Mouse (Mus musculus) layer of hippocampus, adult 2 months (tissue): ENCODE data around the gene Lrrc4c. TPM values are rescaled to one million over a fixed set of nuclear protein-coding genes. Genes with fewer than 3 reads are reported as not detected.
A peak's percentile ranks its signal among the peaks of the same experiment; 100 is the strongest.

ENCODE experiments used
- DNase-seq, 2 experiments: peaks; one replicate each; pipeline ENCODE4 v3.0.0; 2022; ENCODE audit warnings: low spot score in 2 of 2
- H3K27ac ChIP-seq: fragments of 200-600 bp; 2 replicates; pipeline ENCODE4 v1.8.1; 2022
- H3K4me3 ChIP-seq: fragments of 200-600 bp; 2 replicates; pipeline ENCODE4 v1.8.1; 2022; ENCODE audit warnings: mild to moderate bottlenecking
- CTCF ChIP-seq: fragments of 200-600 bp; conservative IDR thresholded peaks from 2 replicates; pipeline ENCODE4 v1.8.1; 2022; ENCODE audit warnings: antibody characterized with exemption, mild to moderate bottlenecking, moderate library complexity
- total RNA-seq, 2 experiments: library from RNA; stranded (reverse); gene quantifications; 2 replicates each; pipeline ENCODE4 v1.2.3; 2021

Gene Lrrc4c
- total RNA-seq, 2 experiments from 2014 or later: 66.9 to 68.3 TPM

DNA sequence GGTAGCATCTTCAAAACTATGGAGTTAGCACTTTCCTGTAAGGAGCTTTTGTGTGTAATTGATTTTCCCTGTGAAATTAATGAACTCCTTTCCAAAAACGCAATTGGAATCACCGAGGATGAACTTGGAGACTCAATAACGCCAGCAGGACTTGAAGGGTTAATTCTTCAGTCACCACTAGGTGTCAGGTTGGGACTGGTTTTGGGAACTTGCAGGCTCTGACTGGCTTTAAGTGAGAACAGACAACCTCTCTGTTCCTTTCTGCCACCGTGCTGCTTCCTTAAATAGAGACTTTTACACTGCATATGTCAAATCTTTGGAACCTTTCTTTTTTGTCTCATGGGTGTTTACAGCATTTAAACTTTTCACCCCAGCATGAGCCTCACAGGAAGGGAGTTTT lies 267.7 kb downstream of the Lrrc4c start:
- DNase-seq: peak; percentile 78 to 81
- TF ChIP-seq CTCF: peak; percentile 93
- H3K4me3 ChIP-seq: peak overlapping the region; percentile 39
- peak overlapping the region; percentile 51; the same call in 1 of the 2 replicates for H3K27ac ChIP-seq

DNA sequence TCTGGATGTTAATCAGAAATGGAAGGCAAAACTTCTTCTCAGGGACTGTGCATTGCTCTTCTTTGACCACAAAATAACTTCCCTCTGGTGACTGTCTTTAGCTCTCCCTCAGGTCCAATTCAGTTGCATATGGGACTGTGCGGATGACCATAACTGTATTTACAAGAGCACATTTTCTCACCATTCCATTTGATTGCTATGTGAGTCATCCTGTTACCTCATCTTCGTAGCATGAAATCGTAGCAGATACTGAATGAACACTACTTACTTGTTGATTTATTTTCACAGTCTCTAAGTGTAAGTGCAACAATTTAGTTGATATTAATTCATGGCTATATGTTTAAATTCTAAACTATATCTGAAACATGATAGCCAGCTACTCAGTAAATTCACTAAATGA lies 286.8 kb downstream of the Lrrc4c start:
- no peak for DNase-seq

GRCm38 (mm10) chr2:96614121-96614520 lies 296.2 kb downstream of the Lrrc4c start:
- Histone ChIP-seq H3K27ac (no peak overlapping the region), H3K4me3 (no peak overlapping the region)
- TF ChIP-seq CTCF: no peak
- no peak for DNase-seq

More for the DNA sequence above, 286.8 kb downstream of the Lrrc4c start:
- no peak for TF ChIP-seq CTCF
- no peak overlapping the region for H3K4me3 ChIP-seq
- H3K27ac ChIP-seq: no peak overlapping the region

DNA sequence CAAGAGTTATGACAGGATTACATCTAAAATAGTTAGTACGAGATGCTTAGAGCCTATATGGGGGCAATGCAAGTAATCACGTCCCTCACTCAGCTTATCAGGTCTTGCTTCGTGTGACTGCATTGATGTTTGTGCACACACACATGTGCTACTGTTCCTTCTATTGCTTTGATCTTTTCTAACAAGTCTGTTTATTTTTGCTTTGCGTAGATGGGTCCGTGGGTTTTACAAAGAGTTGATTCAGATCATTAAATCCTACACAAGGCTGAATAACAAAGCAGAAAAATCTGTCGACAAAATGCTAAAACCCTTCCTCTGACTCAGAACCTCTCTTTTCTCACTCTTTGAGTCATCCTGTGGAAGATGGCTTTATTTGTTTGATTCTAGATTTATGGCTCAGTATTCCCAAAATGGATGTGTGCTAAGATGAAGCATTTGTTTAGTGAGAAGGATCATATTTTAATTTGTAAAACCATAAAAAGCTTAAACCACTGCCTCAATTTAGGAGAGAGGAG lies 300.8 kb downstream of the Lrrc4c start:
- peak in 1 of 2 experiments; percentile 65 for DNase-seq
- H3K27ac ChIP-seq: peak overlapping the region; percentile 64
- TF ChIP-seq CTCF: no peak
- no peak overlapping the region for H3K4me3 ChIP-seq

GRCm38 (mm10) chr2:96667113-96667512 lies 349.1 kb downstream of the Lrrc4c start:
- DNase-seq: no peak
- TF ChIP-seq CTCF: no peak
- Histone ChIP-seq H3K27ac (no peak overlapping the region), H3K4me3 (no peak overlapping the region)

- H3K27ac ChIP-seq: no peak overlapping the region
- TF ChIP-seq CTCF: no peak
- H3K4me3 ChIP-seq: no peak overlapping the region
- DNase-seq: no peak
Measured at GRCm38 (mm10) chr2:96681806-96682205, 363.8 kb downstream of the Lrrc4c start.

- DNase-seq: no peak
- Histone ChIP-seq H3K27ac (no peak overlapping the region), H3K4me3 (no peak overlapping the region)
- TF ChIP-seq CTCF: no peak
Measured at GRCm38 (mm10) chr2:96685328-96685727, 367.4 kb downstream of the Lrrc4c start.

DNA sequence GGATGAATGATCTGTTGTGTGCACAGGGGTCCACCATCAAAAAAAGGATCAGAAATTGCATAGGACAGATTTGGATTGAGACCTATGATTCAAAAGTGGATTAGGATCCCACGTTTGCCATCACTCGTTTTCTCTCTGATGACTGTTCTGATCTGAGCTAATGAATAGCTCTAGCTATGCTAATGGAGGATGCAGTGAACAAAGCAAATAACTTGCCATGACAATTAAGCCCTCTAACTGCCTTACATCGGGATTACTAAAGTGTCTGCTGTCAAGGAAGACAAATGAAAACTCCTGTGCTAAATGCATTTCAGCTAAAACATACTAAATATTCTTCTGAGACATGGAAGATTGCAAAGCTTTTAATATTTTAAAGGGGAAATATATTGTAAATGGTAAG lies 387.0 kb downstream of the Lrrc4c start:
- H3K4me3 ChIP-seq: no peak overlapping the region
- TF ChIP-seq CTCF: no peak
- H3K27ac ChIP-seq: no peak overlapping the region
- DNase-seq: no peak

DNA sequence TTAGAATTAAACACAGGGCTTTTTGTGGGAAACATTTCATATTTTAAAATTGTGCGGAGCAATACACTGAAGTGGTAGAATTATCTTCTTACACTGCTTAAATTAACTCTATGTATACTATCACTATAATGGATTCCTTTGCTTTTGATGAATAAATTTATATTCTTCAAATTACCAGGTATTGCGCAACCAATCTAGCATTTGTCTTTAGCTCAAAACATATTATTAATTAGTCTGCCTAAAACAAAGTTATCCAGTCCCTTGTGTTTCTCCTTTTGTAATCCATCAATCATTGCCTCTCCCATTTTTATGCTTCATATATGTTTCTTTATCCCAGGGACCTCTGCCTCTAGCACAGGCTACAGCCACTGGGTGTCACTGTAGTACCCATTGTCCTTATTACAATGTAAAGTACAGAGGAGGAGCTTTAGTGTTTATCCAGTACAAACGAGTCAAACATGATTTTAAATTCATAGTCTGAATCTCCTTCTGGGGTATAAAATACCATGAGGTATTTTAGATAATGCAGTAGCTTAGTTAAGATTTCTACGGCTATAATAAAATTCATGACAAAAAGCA lies 389.9 kb downstream of the Lrrc4c start:
- no peak overlapping the region for H3K27ac ChIP-seq
- DNase-seq: no peak
- H3K4me3 ChIP-seq: no peak overlapping the region
- TF ChIP-seq CTCF: peak; percentile 75

DNA sequence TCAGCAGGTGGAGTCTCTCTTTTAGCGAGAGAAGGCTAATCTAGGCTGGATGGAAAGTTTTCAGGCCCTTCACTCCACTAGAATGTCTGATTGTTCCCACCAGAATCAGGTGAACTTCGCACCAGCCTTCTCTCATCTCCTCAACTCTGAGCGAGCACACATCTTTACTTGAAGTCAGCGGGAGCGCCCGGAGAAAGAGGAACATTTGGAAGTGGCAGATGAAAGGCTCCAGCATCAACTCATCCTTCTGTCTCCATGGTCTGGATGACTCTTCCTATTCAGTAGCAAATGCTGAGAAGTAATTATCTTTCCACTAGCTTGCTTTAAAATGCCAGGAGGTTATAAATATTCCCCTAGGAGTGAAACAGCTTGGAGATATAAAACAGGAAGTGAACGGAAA lies 396.6 kb downstream of the Lrrc4c start:
- DNase-seq: peak; percentile 18 to 19

DNA sequence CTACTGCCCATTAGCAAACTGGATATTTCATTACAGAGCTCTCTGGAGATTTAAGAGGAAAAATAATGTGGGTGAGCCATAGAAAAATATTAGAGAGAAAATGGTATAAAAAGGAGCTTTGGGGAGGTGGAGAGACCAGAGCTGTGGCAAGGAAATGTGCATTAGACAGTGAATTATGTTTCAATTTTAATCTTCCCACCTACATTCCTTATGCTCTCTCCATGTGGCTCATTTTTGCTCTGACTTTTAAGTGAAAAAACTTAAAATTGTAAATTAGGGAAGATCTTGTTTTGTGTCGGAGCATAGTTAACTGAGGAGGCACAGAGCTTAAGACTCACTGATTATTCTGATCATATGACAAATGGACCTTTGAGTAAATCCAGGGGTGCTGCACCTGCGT lies 399.4 kb downstream of the Lrrc4c start:
- DNase-seq: peak in 1 of 2 experiments; percentile 75

More for the DNA sequence above, 396.6 kb downstream of the Lrrc4c start:
- H3K27ac ChIP-seq: peak overlapping the region; percentile 54
- no peak for TF ChIP-seq CTCF
- H3K4me3 ChIP-seq: no peak overlapping the region

GRCm38 (mm10) chr2:96723395-96723794 lies 405.4 kb downstream of the Lrrc4c start:
- no peak overlapping the region for H3K4me3 ChIP-seq
- TF ChIP-seq CTCF: no peak
- no peak for DNase-seq
- H3K27ac ChIP-seq: no peak overlapping the region

More for the DNA sequence above, 399.4 kb downstream of the Lrrc4c start:
- no peak for TF ChIP-seq CTCF
- H3K4me3 ChIP-seq: no peak overlapping the region
- H3K27ac ChIP-seq: peak overlapping the region; percentile 83

DNA sequence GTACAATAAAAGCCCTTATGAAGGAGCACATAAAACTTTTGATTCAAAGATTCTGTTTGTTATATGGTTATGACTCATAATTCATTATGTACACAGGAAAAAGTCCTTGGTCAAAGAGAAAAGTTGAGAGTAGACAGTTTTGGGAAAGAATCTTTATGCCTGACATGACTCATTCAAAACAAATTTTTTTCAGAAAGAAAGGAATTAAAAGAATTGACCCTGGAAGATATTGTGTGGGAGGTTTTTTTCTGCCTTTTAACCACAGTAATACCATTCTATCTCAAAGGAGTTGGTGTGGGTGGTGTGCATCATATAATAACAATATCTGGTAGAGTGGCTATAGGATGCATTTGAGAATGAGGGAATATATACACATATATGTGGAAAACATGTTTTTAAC lies 418.1 kb downstream of the Lrrc4c start:
- no peak overlapping the region for H3K4me3 ChIP-seq
- H3K27ac ChIP-seq: no peak overlapping the region
- DNase-seq: no peak
- no peak for TF ChIP-seq CTCF

DNA sequence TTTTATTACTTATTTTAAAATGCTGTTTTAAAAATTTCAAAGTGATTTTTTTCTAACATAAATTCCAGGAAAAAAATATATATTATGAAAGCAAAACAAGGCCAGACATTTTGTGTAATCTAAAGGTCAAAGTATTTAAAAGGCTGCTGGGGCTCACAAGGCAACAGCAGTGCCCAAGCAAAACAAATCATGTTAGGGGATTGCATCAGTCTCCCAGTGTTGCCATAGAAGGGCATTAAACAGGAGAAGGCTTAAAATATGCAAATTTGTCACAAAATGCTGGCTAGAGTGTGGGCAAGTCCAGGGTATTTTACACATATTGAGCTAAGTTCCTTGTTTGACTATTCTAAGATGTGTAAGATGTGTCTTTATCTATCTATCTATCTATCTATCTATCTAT lies 437.1 kb downstream of the Lrrc4c start:
- DNase-seq: no peak
- H3K27ac ChIP-seq: no peak overlapping the region
- no peak overlapping the region for H3K4me3 ChIP-seq
- TF ChIP-seq CTCF: no peak
